Mouse (Mus musculus) adrenal gland, adult 18-20 months (tissue): ENCODE results near the gene Caskin2. TPM values are rescaled to one million over a fixed set of nuclear protein-coding genes. Genes with fewer than 3 reads are reported as not detected.

Experiments used
- DNase-seq, 2 experiments: peaks; one replicate each; pipeline ENCODE4 v3.0.0; 2021 to 2022; ENCODE audit warnings: low spot score in 2 of 2
- total RNA-seq, 2 experiments: library from RNA; stranded (reverse); gene quantifications; 1 replicate in 1 of 2; 2 replicates in 1 of 2; pipeline ENCODE4 v1.2.3; 2021

The Caskin2 gene
- total RNA-seq, 2 experiments from 2014 or later, result 55.1 to 59.8 TPM

- DNase-seq, result no peak
These were observed 5.5 kb downstream of the Caskin2 start for GRCm38 (mm10) chr11:115807971-115808370.

GRCm38 (mm10) chr11:115807306-115807705 is 6.1 kb downstream of the Caskin2 start:
- no peak for DNase-seq

GRCm38 (mm10) chr11:115806154-115806553 is 7.3 kb downstream of the Caskin2 start:
- DNase-seq, result no peak

GRCm38 (mm10) chr11:115805005-115805404 is 8.4 kb downstream of the Caskin2 start:
- DNase-seq, result no peak

GRCm38 (mm10) chr11:115803072-115803709 is 10.2 kb downstream of the Caskin2 start:
- DNase-seq, result no peak

GRCm38 (mm10) chr11:115800981-115801380 is 12.5 kb downstream of the Caskin2 start:
- no peak for DNase-seq

- no peak for DNase-seq
These were observed 15.8 kb downstream of the Caskin2 start for GRCm38 (mm10) chr11:115797665-115798064.

GRCm38 (mm10) chr11:115796898-115797297 is 16.5 kb downstream of the Caskin2 start:
- DNase-seq, result no peak

- DNase-seq, result peak in 1 of 2 experiments; percentile 46
These were observed 21.1 kb downstream of the Caskin2 start for GRCm38 (mm10) chr11:115792353-115792752.

GRCm38 (mm10) chr11:115791919-115792318 is 21.5 kb downstream of the Caskin2 start:
- no peak for DNase-seq

- no peak for DNase-seq
These were observed 23.7 kb downstream of the Caskin2 start for GRCm38 (mm10) chr11:115789787-115790186.

GRCm38 (mm10) chr11:115786473-115786872 is 27.0 kb downstream of the Caskin2 start:
- DNase-seq, result no peak

- no peak for DNase-seq
These were observed 33.0 kb downstream of the Caskin2 start for GRCm38 (mm10) chr11:115780141-115781070.

- DNase-seq, result peak; percentile 65 to 72
These were observed 34.3 kb downstream of the Caskin2 start for GRCm38 (mm10) chr11:115779038-115779571.

- no peak for DNase-seq
These were observed 35.7 kb downstream of the Caskin2 start for GRCm38 (mm10) chr11:115777487-115778335.

- no peak for DNase-seq
These were observed 36.5 kb downstream of the Caskin2 start for GRCm38 (mm10) chr11:115776954-115777353.

GRCm38 (mm10) chr11:115775821-115776665 is 37.4 kb downstream of the Caskin2 start:
- DNase-seq, result peak in 1 of 2 experiments; percentile 68

- DNase-seq, result no peak
These were observed 38.8 kb downstream of the Caskin2 start for GRCm38 (mm10) chr11:115774653-115775052.

- DNase-seq, result no peak
These were observed 44.5 kb downstream of the Caskin2 start for GRCm38 (mm10) chr11:115768896-115769295.

GRCm38 (mm10) chr11:115766981-115767380 is 46.5 kb downstream of the Caskin2 start:
- DNase-seq, result no peak
